Mouse (Mus musculus): ENCODE measurements around the gene Scml4.

Scml4 gene

DNA sequence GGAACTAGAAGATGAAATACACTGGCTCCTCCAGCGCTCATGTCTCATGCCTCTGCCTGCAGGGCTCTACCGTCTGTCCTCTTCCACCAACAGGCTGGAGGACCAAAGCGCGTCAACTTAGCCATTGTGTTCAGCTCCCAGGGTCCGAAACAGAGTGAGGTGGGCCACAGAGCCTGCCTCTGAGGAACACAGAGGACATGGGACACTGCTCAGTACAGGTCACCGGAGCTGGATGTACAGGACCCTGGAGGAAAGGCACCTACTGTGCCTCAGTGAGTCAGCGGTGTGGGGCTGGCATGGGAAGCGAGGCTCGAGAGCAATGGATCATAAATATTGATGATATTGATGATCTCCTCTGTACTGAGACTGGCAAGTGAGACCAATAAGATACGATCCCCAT, 139.2 kb downstream of the Scml4 start:
- DNase-seq: no peak

DNA sequence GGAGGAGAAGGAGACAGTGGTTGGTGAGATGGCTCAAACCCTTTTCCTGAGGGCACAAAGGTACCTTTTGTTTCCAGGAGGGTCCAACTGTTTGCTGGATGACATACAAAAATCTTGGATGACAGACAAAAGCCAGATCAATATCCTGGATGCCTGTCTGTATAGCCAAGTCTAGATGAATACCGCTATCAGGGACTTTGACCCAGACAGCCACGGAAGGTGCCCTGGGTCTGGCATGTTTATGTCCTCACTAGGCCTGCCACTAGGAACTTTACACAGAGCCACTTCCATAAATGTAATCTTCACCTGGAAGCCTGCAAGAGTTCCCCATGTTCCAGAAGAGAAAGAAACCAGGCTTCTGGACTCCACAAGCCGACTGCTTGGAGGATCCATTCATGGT, 141.3 kb downstream of the Scml4 start:
- no peak for DNase-seq

DNA sequence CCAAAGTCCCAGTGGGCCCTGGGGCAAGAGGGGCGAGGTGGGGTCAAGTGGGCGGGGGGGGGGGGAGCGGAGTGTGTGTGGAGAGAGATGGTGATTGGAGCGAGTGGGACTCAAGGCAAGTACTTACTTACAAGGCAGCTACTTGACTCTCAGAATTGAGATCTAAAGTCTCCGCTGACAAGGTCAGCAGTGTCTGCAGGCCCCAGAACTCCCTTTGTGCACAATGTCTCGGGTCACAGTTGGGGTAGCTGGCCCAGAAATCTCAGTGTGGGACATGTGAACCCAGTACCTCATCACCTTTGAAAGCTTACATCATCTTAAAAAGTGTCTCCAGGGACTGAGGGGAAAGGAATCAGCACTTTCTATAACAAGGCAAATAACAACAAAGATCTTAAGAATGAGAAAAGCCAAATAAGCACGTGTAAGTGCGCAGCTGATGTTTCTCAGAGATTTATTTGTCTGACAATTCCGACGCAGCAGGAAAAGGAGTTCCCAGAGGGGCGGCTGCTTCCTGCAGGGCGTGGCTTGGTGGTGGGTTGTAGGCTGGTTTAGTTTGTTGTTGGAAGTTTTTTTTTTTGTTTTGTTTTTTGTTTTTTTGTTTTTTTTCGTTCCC, 142.0 kb downstream of the Scml4 start:
- DNase-seq: no peak

DNA sequence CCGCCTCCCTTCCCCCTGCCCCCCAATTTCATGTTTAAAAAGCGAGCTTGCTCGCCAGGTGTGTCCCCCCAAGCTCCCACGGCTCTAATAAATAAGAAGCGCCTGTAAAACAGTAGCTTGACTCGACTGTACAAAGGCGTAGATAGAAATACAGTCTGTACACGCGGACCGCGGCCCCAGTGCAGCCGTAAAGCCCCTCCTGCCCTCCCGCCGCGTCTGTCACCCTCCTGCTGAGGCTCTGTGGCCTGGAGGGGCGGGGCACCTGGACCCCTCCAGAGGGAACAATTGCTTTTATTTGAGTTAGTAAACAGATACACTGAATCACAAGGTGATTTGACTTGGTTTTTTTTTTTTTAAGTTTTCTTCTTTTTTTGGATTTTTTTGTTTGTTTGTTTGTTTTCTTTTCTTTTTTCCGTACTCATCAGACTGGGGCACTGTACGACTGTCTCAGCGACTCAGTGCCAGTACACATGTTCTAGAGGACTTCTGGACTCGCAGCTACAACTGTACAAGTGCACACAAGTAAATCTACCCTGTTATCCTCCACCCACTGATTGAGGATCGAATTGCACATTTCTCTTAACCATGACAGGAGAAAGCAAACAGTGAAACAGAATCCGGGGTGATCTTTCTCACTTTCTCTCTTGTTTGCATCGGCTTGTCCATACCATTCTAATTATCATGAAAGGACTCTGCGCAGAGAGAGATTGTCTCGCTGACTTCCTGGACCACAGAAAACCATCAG, 142.7 kb downstream of the Scml4 start:
- no peak for DNase-seq

DNA sequence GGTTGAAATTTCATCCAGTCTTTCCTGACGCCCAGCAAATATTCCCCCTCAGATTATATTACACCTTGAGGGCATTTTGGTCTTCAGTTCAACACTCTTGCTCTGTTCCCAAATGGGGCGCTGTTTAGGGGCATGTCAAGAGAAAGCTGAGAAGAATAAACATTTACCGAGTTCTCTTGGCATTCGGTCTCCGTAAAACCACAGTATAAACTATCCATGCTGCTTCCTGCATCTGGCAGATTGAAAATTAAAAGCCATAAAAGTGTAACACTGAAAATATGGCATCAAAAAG, 143.2 kb downstream of the Scml4 start:
- DNase-seq: no peak

DNA sequence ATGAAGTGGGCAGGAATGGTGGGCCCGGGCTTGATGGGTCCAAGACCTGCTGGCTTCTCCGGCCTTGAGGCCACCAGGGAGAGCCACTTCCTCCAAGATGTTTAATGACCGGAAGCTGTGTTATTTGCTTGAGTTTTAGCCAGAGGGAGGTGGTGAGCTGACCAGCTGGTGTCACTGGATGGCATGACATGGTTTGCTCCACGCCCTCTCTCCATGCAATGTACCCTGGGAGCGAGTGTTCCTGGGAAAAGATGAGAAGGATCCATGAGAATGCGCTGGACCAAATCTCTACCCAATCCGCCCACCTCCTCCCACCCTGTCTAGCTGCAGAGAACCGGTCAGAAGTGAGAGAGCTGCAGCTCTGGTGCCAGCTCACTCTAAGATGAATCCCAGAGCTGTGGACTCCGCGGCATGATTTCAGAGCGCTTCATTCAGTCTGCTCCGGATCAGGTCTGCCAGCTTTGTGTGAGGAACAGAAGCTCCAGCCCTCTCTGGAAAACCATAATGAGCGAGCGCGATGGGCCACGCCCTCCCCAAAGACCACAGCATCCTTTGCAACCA, 144.1 kb downstream of the Scml4 start:
- no peak for DNase-seq

DNA sequence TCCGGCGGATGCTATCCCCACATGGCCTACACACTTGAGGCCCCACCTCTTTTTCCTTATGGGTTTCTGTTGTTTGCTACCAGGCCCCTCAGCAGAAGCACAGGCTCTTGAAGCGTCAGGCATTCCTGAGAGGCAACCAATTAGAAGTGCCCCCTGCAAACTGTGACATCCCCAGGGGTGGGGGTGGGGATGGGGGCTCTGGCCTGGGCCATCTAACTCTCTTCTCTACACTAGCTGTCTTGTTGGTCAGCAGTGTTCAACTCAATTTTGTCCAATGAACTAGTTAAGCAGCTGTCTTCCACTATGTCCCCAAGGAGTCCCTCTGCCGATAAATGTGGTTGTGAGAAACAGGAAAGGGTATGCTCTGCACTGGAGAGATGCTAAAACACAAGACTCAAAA, 144.9 kb downstream of the Scml4 start:
- no peak for DNase-seq

DNA sequence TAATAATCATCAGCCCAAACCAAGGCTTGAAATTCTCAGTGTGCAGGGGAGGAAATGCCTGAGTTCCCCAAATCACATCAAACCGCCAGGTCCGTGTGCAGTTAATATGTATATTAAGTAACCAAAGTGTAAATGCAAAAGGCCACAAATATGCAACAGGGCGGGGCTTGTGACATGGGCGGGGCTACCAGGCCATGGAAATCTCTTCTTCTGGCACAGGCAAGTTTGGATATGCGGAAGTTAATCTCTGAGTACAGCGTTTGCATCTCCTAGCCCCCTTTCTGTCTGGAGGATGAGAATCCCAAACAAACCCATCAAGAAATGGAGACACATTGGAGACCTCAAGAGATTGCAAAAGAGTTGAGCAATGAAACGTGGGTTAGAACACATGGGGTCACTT, 145.5 kb downstream of the Scml4 start:
- DNase-seq: no peak

DNA sequence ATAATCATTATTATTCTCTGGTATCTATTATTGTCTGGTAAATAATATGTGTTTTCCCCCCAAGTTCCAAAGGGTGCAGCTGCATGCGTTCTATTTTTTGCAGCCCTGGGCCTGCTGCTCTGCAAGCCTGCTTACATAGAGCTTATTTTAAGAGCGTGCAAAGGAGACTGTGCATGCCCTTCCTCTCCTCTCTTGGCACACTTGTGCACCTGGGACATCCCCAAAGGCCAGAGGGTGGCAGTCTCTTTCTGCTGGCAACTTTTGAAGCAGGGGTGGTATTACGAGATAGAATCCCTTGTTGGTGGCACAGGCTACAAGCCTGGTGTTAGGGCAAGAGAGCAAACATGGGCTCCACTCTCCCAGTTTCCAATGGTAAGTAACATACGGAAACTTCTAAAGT, 146.4 kb downstream of the Scml4 start:
- DNase-seq: no peak

DNA sequence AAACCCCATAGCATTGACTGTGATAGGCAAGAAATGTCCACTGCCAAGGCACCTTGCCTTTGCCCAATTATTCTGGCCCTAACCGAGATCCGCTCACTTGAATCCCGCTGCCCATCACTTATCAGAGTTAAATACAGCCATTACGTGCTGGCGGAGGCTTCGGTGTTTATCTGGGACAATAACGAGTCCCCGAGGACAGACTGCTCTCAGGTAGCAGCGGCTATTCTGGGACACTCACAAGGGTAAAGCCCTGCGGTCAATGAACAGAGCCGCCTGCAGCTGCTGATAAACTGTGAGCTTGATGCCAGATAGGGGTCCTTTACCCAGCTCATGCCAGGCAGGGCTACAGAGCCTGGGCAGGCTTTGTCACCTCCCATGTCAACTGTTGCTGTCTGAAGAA, 147.9 kb downstream of the Scml4 start:
- DNase-seq: no peak

Data from right cerebral cortex, postnatal 25 days (tissue).